Comparison of ENCODE assay signal across 28 mouse cellular contexts in the genomic region with DNA sequence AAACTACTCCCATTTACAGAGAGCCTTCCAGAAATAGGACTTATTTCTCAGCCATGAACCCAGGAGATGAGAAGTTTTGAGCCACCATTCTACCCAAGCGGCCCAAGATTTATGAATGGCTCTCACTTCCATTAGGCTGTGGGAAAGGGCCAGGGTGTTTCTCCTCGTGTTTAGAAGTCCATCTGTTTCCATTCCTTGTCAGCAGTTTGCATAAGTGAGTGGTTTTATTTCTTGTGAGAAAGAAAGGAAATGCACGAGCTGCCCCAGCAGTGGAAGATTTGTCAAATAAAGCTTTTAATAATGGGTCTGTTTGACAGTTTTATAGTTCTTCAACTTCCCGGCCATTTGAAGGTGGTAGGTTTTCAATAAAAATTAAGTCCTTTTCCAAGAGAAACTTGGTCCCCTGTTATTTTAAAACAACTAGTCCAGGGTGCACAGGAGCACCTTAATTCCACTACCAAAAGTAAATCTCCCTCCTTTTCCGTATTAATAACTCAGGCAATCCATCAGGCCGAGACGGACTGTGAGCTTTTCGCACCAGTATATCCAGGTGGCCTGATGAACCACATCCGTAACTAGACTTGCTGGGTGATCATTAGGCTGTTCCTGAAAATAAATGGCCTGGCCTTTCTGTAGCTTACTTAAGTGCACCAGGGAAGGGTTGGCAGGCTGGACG.
A peak's percentile ranks its signal among the peaks of the same experiment; 100 is the strongest.
DNase-seq lines count a peak whose midpoint lies in the region; ATAC-seq and TF ChIP-seq lines count a peak whose summit lies in the region.
"Had no signal": no experiment of that assay in that cellular context is flagged by ENCODE, and none has a peak within 500 bp of the region (broad histone marks: within the 10 kb centered on the region; RNA-seq: fewer than 3 reads in every experiment).

No protein-coding gene starts in this region.

- intact Hi-C loops in gastrocnemius, adult 2 months (cut with DNase I): no loop called here

- no peak overlapping the region for H3K27ac ChIP-seq in kidney, embryonic 14.5 days (ENCODE audit: low read depth, low read length)
- 0 out of 2 replicates have a peak overlapping the region, but pooled peaks have one; percentile 16 for H3K27ac ChIP-seq in limb, embryonic 10.5 days
- no peak overlapping the region for H3K27ac ChIP-seq in gastrocnemius, adult 2 months
- H3K27ac ChIP-seq: embryonic facial prominence, embryonic 13.5 days; intestine, embryonic 15.5 days; left cerebral cortex, adult 2 months; liver, embryonic 14.5 days; midbrain, embryonic 10.5 days; midbrain, embryonic 15.5 days; neural tube, embryonic 12.5 days had no signal

- H3K4me2 ChIP-seq in kidney, embryonic 14.5 days (replicated peaks; ENCODE audit: low read depth, low read length): no peak overlapping the region
- H3K4me2 ChIP-seq: embryonic facial prominence, embryonic 13.5 days; intestine, embryonic 15.5 days; lung, embryonic 14.5 days; midbrain, embryonic 15.5 days; neural tube, embryonic 12.5 days had no signal

- no peak for DNase-seq in kidney, postnatal 25 days
- peak; percentile 14 for DNase-seq in kidney, postnatal 14 days
- no peak for DNase-seq in kidney, adult 18-20 months
- peak; percentile 42 for DNase-seq in limb, embryonic 10.5 days (ENCODE audit: low spot score)
- DNase-seq in gastrocnemius, adult 2 months: no peak
- DNase-seq in cerebellum, adult 18-20 months: no peak
- DNase-seq: adrenal gland, postnatal 14 days; cerebellum, adult 11 months; cerebellum, postnatal 10 days; gastrocnemius, postnatal 10 days; liver; lung, embryonic 14.5 days; lung, postnatal 14 days; right cerebral cortex, adult 18-20 months; spleen, adult 18-20 months; thymus, postnatal 14 days had no signal

- H3K4me3 ChIP-seq in kidney, embryonic 14.5 days (ENCODE audit: low read length): no peak overlapping the region
- no peak overlapping the region for H3K4me3 ChIP-seq in limb, embryonic 10.5 days
- no peak overlapping the region for H3K4me3 ChIP-seq in gastrocnemius, adult 2 months
- H3K4me3 ChIP-seq: embryonic facial prominence, embryonic 13.5 days; intestine, embryonic 15.5 days; left cerebral cortex, adult 2 months; midbrain, embryonic 10.5 days; midbrain, embryonic 15.5 days; myocyte; neural tube, embryonic 12.5 days had no signal

- H3K9me3 ChIP-seq in kidney, embryonic 14.5 days (ENCODE audit: control insufficient read depth, low read length): no peaks in the 10 kb centered on the region; the same call in 1 of the 2 replicates
- H3K9me3 ChIP-seq in limb, embryonic 10.5 days (replicated peaks): no peaks in the 10 kb centered on the region
- H3K9me3 ChIP-seq: intestine, embryonic 15.5 days; midbrain, embryonic 10.5 days; midbrain, embryonic 15.5 days had no signal

- H3K9ac ChIP-seq in kidney, embryonic 14.5 days (ENCODE audit: low read depth, low read length): no peak overlapping the region
- H3K9ac ChIP-seq: embryonic facial prominence, embryonic 13.5 days; intestine, embryonic 15.5 days; liver, embryonic 14.5 days; lung, embryonic 14.5 days; midbrain, embryonic 15.5 days; neural tube, embryonic 12.5 days had no signal

- H3K36me3 ChIP-seq in kidney, embryonic 14.5 days (ENCODE audit: control insufficient read depth, insufficient read depth, low read length): no peaks in the 10 kb centered on the region
- H3K36me3 ChIP-seq in limb, embryonic 10.5 days: no peaks in the 10 kb centered on the region
- H3K36me3 ChIP-seq: embryonic facial prominence, embryonic 13.5 days; intestine, embryonic 15.5 days; midbrain, embryonic 10.5 days; midbrain, embryonic 15.5 days; neural tube, embryonic 12.5 days had no signal

- no peaks in the 10 kb centered on the region for H3K4me1 ChIP-seq in kidney, embryonic 14.5 days (ENCODE audit: control insufficient read depth, insufficient read depth, low read length)
- H3K4me1 ChIP-seq in limb, embryonic 10.5 days: peaks cover 17% of the 10 kb centered on the region
- H3K4me1 ChIP-seq: embryonic facial prominence, embryonic 13.5 days; intestine, embryonic 15.5 days; midbrain, embryonic 10.5 days; midbrain, embryonic 15.5 days; neural tube, embryonic 12.5 days had no signal

- H3K27me3 ChIP-seq in kidney, embryonic 14.5 days (ENCODE audit: control insufficient read depth, insufficient read depth, low read length): no peaks in the 10 kb centered on the region
- H3K27me3 ChIP-seq in limb, embryonic 10.5 days (ENCODE audit: low read depth, poor library complexity, severe bottlenecking): peaks cover 7% of the 10 kb centered on the region; the same call in 1 of the 2 replicates
- H3K27me3 ChIP-seq: embryonic facial prominence, embryonic 13.5 days; intestine, embryonic 15.5 days; midbrain, embryonic 15.5 days; neural tube, embryonic 12.5 days had no signal

- TF ChIP-seq CTCF in gastrocnemius, adult 2 months (IDR thresholded peaks at IDR 0.05): no peak

- WGBS in kidney, embryonic 14.5 days: 15% methylated on average over 10 of the region's 10 CpGs
- 28% methylated on average over 10 of the region's 10 CpGs for WGBS in limb, embryonic 10.5 days

- peak; percentile 81 for ATAC-seq in kidney, embryonic 14.5 days (ENCODE audit: low FRiP score, low TSS enrichment)
- ATAC-seq: CD4-positive, CD25-positive, alpha-beta regulatory T cell, adult 4 months; forebrain, embryonic 16.5 days; hindbrain, embryonic 16.5 days; intestine, embryonic 15.5 days; midbrain, embryonic 15.5 days had no signal

Comparison
In these comparisons a context has a peak if more than half of its experiments do, and no peak if none do; other contexts are left out.
1. DNase-seq: peak in kidney, postnatal 14 days (single experiment) and limb, embryonic 10.5 days (single experiment); none in kidney, postnatal 25 days (0 of 2), kidney, adult 18-20 months (single experiment), gastrocnemius, adult 2 months (single experiment) and cerebellum, adult 18-20 months (0 of 2).